Mouse (Mus musculus) B cell, adult 2 months (primary cell): ENCODE data around the gene Cd63.

Experiments used
- DNase-seq, 2 experiments: peaks; one replicate each; pipeline ENCODE4 v3.0.0; 2022

The Cd63 gene

GRCm38 (mm10) chr10:128908778-128909448 is 8.1 kb downstream of the Cd63 start:
- no peak for DNase-seq

GRCm38 (mm10) chr10:128909567-128910028 is 8.8 kb downstream of the Cd63 start:
- DNase-seq, result peak; percentile 21 to 26

- DNase-seq, result peak; percentile 8 to 18
These were observed 9.5 kb downstream of the Cd63 start for GRCm38 (mm10) chr10:128910066-128910841.

- no peak for DNase-seq
These were observed 10.6 kb downstream of the Cd63 start for GRCm38 (mm10) chr10:128911430-128911829.

- no peak for DNase-seq
These were observed 11.5 kb downstream of the Cd63 start for GRCm38 (mm10) chr10:128912268-128912667.

- DNase-seq, result no peak
These were observed 12.0 kb downstream of the Cd63 start for GRCm38 (mm10) chr10:128912791-128913190.

GRCm38 (mm10) chr10:128913219-128913618 is 12.4 kb downstream of the Cd63 start:
- DNase-seq, result peak; percentile 87 to 88

- no peak for DNase-seq
These were observed 12.9 kb downstream of the Cd63 start for GRCm38 (mm10) chr10:128913696-128914095.

GRCm38 (mm10) chr10:128915550-128915949 is 14.8 kb downstream of the Cd63 start:
- DNase-seq, result no peak

GRCm38 (mm10) chr10:128916665-128917064 is 15.9 kb downstream of the Cd63 start:
- DNase-seq, result no peak

- no peak for DNase-seq
These were observed 16.6 kb downstream of the Cd63 start for GRCm38 (mm10) chr10:128917400-128917799.

GRCm38 (mm10) chr10:128918246-128918645 is 17.5 kb downstream of the Cd63 start:
- no peak for DNase-seq

GRCm38 (mm10) chr10:128919203-128919631 is 18.4 kb downstream of the Cd63 start:
- DNase-seq, result no peak

GRCm38 (mm10) chr10:128919966-128920365 is 19.2 kb downstream of the Cd63 start:
- no peak for DNase-seq

GRCm38 (mm10) chr10:128920736-128921161 is 20.0 kb downstream of the Cd63 start:
- no peak for DNase-seq

- DNase-seq, result no peak
These were observed 20.5 kb downstream of the Cd63 start for GRCm38 (mm10) chr10:128921251-128921650.

GRCm38 (mm10) chr10:128921883-128922821 is 21.4 kb downstream of the Cd63 start:
- DNase-seq, result no peak

- no peak for DNase-seq
These were observed 21.9 kb downstream of the Cd63 start, which contains the start of gene Rdh5 for GRCm38 (mm10) chr10:128922822-128923012. Gene Rdh5, minus strand, starts transcription at chr10:128922888.

GRCm38 (mm10) chr10:128923013-128923691 is 22.4 kb downstream of the Cd63 start:
- peak; percentile 91 for DNase-seq

GRCm38 (mm10) chr10:128923935-128924334 is 23.1 kb downstream of the Cd63 start, which contains the start of gene Bloc1s1:
Gene Bloc1s1, minus strand, starts transcription at chr10:128924035.
- peak in 1 of 2 experiments; percentile 7 for DNase-seq

- no peak for DNase-seq
These were observed 27.6 kb downstream of the Cd63 start for GRCm38 (mm10) chr10:128928356-128928755.

- no peak for DNase-seq
These were observed 29.0 kb downstream of the Cd63 start for GRCm38 (mm10) chr10:128929638-128930378.
